Mouse (Mus musculus): ENCODE measurements around the gene Gm5868. TPM values are rescaled to one million over a fixed set of nuclear protein-coding genes. Genes with fewer than 3 reads are reported as not detected.
"Not testable (repeated sequence)": the region's sequence is repeated elsewhere in the genome, so short reads cannot be mapped to it uniquely, and the experiment has no call there.

The Gm5868 gene
- polyA plus RNA-seq, 1 experiment from 2014 or later = 8.1 TPM

- peak; percentile 78 for ATAC-seq (ENCODE audit: low FRiP score, low read depth)
- H3K36me3 ChIP-seq; H3K27ac ChIP-seq (replicated peaks); H3K27me3 ChIP-seq; H3K9me3 ChIP-seq; H3K4me1 ChIP-seq (replicated peaks): not testable (repeated sequence)
- peak overlapping the region; percentile 66 for H3K4me2 ChIP-seq
- WGBS = 4% methylated on average over 58 of the region's 73 CpGs
- 0 out of 2 replicates have a peak overlapping the region, but pooled peaks have one; percentile 29 for H3K9ac ChIP-seq
- peak overlapping the region; percentile 42 for H3K4me3 ChIP-seq
Measured at GRCm38 (mm10) chr5:72580088-72580969, 7.0 kb downstream of the Gm5868 start.

- peak overlapping the region; percentile 42; the same call in 1 of the 2 replicates for H3K4me3 ChIP-seq
- 22% methylated on average over 10 of the region's 10 CpGs for WGBS
- ATAC-seq (ENCODE audit: low FRiP score, low read depth) = not testable (repeated sequence)
Measured at GRCm38 (mm10) chr5:72579599-72579998, 7.8 kb downstream of the Gm5868 start.

GRCm38 (mm10) chr5:72565621-72566020, 21.7 kb downstream of the Gm5868 start:
- H3K4me2 ChIP-seq = no peak overlapping the region
- no peaks in the 10 kb centered on the region; the same call in 1 of the 2 replicates for H3K4me1 ChIP-seq (replicated peaks)
- H3K27me3 ChIP-seq = no peaks in the 10 kb centered on the region
- 82% methylated on average over 5 of the region's 5 CpGs for whole genome bisulfite sequencing
- no peak for ATAC-seq (ENCODE audit: low FRiP score, low read depth)
- H3K27ac ChIP-seq (replicated peaks) = no peak overlapping the region
- H3K9ac ChIP-seq = no peak overlapping the region
- H3K36me3 ChIP-seq = no peaks in the 10 kb centered on the region
- H3K4me3 ChIP-seq = no peak overlapping the region
- H3K9me3 ChIP-seq = 0 out of 2 replicates have a peak, but pooled peaks cover 5% of the 10 kb centered on the region

More at GRCm38 (mm10) chr5:72579599-72579998, 7.8 kb downstream of the Gm5868 start:
- H3K4me1 ChIP-seq (replicated peaks); H3K9ac ChIP-seq; H3K27ac ChIP-seq (replicated peaks); H3K27me3 ChIP-seq; H3K9me3 ChIP-seq; H3K36me3 ChIP-seq: not testable (repeated sequence)
- H3K4me2 ChIP-seq = peak overlapping the region; percentile 66

GRCm38 (mm10) chr5:72563183-72563582, 24.2 kb downstream of the Gm5868 start:
- not testable (repeated sequence) for H3K27ac ChIP-seq (replicated peaks); ATAC-seq (ENCODE audit: low FRiP score, low read depth); H3K27me3 ChIP-seq; H3K36me3 ChIP-seq; H3K4me2 ChIP-seq; H3K9me3 ChIP-seq; H3K4me3 ChIP-seq; H3K9ac ChIP-seq; H3K4me1 ChIP-seq (replicated peaks)
- 92% methylated on average over 2 of the region's 2 CpGs for WGBS

GRCm38 (mm10) chr5:72560976-72561628, 26.2 kb downstream of the Gm5868 start:
- Histone ChIP-seq H3K27ac (replicated peaks) (no peak overlapping the region), H3K36me3 (no peaks in the 10 kb centered on the region), H3K9ac (no peak overlapping the region), H3K4me3 (no peak overlapping the region), H3K9me3 (no peaks in the 10 kb centered on the region), H3K4me1 (replicated peaks) (peaks cover 16% of the 10 kb centered on the region), H3K27me3 (no peaks in the 10 kb centered on the region), H3K4me2 (no peak overlapping the region)
- WGBS = 90% methylated on average over 3 of the region's 3 CpGs
- no peak for ATAC-seq (ENCODE audit: low FRiP score, low read depth)

GRCm38 (mm10) chr5:72559544-72560049, 27.8 kb downstream of the Gm5868 start, which contains the start of gene Nfxl1:
Gene Nfxl1, minus strand, starts transcription at chr5:72559684.
- H3K4me1 ChIP-seq (replicated peaks) = peaks cover 16% of the 10 kb centered on the region
- no peaks in the 10 kb centered on the region for H3K27me3 ChIP-seq
- H3K27ac ChIP-seq (replicated peaks) = peak within 1 kb of the TSS; percentile 81
- peak; percentile 97 for ATAC-seq (ENCODE audit: low FRiP score, low read depth)
- under 1% methylated on average over 42 of the region's 42 CpGs for WGBS
- peak within 1 kb of the TSS; percentile 92 for H3K4me2 ChIP-seq
- peak within 1 kb of the TSS; percentile 95 for H3K9ac ChIP-seq
- no peaks in the 10 kb centered on the region for H3K9me3 ChIP-seq
- H3K4me3 ChIP-seq = peak within 1 kb of the TSS; percentile 95
- H3K36me3 ChIP-seq = 0 out of 2 replicates have a peak, but pooled peaks cover 5% of the 10 kb centered on the region

GRCm38 (mm10) chr5:72558716-72559526, 28.4 kb downstream of the Gm5868 start:
- Histone ChIP-seq H3K4me2 (peak overlapping the region; percentile 92), H3K9me3 (no peaks in the 10 kb centered on the region), H3K4me3 (peak overlapping the region; percentile 95), H3K27me3 (no peaks in the 10 kb centered on the region), H3K9ac (peak overlapping the region; percentile 95), H3K36me3 (0 out of 2 replicates have a peak, but pooled peaks cover 7% of the 10 kb centered on the region), H3K4me1 (replicated peaks) (peaks cover 16% of the 10 kb centered on the region), H3K27ac (replicated peaks) (peak overlapping the region; percentile 81)
- under 1% methylated on average over 57 of the region's 57 CpGs for WGBS
- ATAC-seq (ENCODE audit: low FRiP score, low read depth) = peak; percentile 84

GRCm38 (mm10) chr5:72556245-72556644, 31.1 kb downstream of the Gm5868 start:
- 78% methylated on average over 3 of the region's 3 CpGs for WGBS

GRCm38 (mm10) chr5:72551209-72551608, 36.1 kb downstream of the Gm5868 start:
- 93% methylated on average over 3 of the region's 3 CpGs for WGBS
- ATAC-seq (ENCODE audit: low FRiP score, low read depth) = no peak
- Histone ChIP-seq H3K9ac (no peak overlapping the region), H3K9me3 (no peaks in the 10 kb centered on the region), H3K4me3 (no peak overlapping the region), H3K27ac (replicated peaks) (no peak overlapping the region), H3K27me3 (no peaks in the 10 kb centered on the region), H3K36me3 (peaks cover 13% of the 10 kb centered on the region; the same call in 1 of the 2 replicates), H3K4me1 (replicated peaks) (no peaks in the 10 kb centered on the region), H3K4me2 (no peak overlapping the region)

More at GRCm38 (mm10) chr5:72556245-72556644, 31.1 kb downstream of the Gm5868 start:
- Histone ChIP-seq H3K27me3 (no peaks in the 10 kb centered on the region), H3K36me3 (peaks cover 13% of the 10 kb centered on the region; the same call in 1 of the 2 replicates), H3K27ac (replicated peaks) (no peak overlapping the region), H3K9ac (no peak overlapping the region), H3K4me2 (no peak overlapping the region), H3K4me1 (replicated peaks) (peaks cover 16% of the 10 kb centered on the region), H3K9me3 (no peaks in the 10 kb centered on the region), H3K4me3 (no peak overlapping the region)
- no peak for ATAC-seq (ENCODE audit: low FRiP score, low read depth)
